Mouse (Mus musculus) liver, postnatal 0 days (tissue): ENCODE measurements at regions not wholly inside any gene's neighbourhood (a gene's known extent, or its start where the extent isn't known, plus 50 kb on each side); places are given as distances from the start of the nearest gene placed in this dataset.

Experiments used
- CTCF ChIP-seq: sonication (generic); IDR thresholded peaks from 2 replicates; pipeline ENCODE4 v1.5.1; 2016; ENCODE audit warnings: antibody characterized with exemption, low read depth
- EP300 ChIP-seq: IDR thresholded peaks from 2 replicates; pipeline ENCODE4 v1.6.1; 2016; ENCODE audit warnings: antibody characterized with exemption, low read depth, mild to moderate bottlenecking

DNA sequence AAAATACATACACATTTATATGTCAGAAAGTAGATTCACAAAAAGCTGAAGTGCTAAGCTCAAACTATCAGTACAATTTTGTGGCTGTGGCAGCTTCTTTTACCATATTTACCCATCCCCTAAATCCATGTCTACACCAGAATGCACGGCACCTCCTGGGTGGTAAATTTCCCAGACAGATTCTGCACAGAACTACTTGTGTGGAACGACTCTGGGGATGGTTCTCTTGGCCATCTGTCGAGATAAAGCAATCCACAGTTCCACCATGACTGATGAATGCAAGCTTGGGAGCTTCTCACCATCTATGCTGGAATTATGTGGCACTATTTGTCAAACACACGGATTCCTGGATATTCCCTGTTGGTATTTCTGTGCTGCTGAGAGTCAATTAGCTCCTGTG, 495.8 kb downstream of the Tmem114 start:
- TF ChIP-seq EP300, result no peak
- no peak for TF ChIP-seq CTCF
